Mouse (Mus musculus): ENCODE data around the gene Slc35g2. TPM values are rescaled to one million over a fixed set of nuclear protein-coding genes. Genes with fewer than 3 reads are reported as not detected.
A peak's percentile ranks its signal among the peaks of the same experiment; 100 is the strongest.

Slc35g2 gene
- polyA plus RNA-seq, 1 experiment from 2014 or later, result 3.2 TPM

DNA sequence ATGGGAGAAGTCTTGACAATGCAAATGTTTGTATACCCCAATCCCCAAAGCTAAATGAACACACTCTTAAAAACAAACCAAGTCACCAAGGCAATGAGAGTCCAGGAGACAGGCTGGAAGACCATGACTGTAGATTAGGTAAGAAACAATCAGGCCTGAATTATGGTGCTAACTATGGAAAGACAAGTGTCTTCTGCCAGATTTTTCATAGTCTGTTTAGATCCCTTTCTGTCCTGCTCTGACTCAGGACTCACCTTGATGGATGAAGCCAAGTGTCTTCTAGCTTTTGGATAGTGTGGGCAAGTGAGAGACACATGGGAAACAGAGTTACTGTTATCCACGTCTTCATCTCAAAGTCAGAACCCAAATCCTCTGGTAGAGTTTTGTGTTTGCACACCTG, 621 bp upstream of the Slc35g2 start:
- H3K27ac ChIP-seq (ENCODE audit: low read depth, low read length), result no peak overlapping the region
- no peaks in the 10 kb centered on the region for H3K9me3 ChIP-seq (ENCODE audit: control insufficient read depth)
- H3K36me3 ChIP-seq (ENCODE audit: control insufficient read depth, insufficient read depth), result no peaks in the 10 kb centered on the region
- H3K27me3 ChIP-seq (replicated peaks; ENCODE audit: control insufficient read depth, insufficient read depth, low read length), result no peaks in the 10 kb centered on the region
- TF ChIP-seq CTCF (IDR thresholded peaks at IDR 0.05; ENCODE audit: low read depth), result no peak
- 73% methylated on average over 1 of the region's 1 CpGs for WGBS
- no peaks in the 10 kb centered on the region for H3K4me1 ChIP-seq (replicated peaks; ENCODE audit: control insufficient read depth, insufficient read depth, low read length)
- H3K4me3 ChIP-seq (ENCODE audit: low read depth, low read length), result no peak overlapping the region
- no peak overlapping the region for H3K9ac ChIP-seq (ENCODE audit: low read depth, low read length)
- ATAC-seq, result no peak
- H3K4me2 ChIP-seq (replicated peaks; ENCODE audit: low read depth), result peak overlapping the region; percentile 99; the same call in 1 of the 2 replicates

DNA sequence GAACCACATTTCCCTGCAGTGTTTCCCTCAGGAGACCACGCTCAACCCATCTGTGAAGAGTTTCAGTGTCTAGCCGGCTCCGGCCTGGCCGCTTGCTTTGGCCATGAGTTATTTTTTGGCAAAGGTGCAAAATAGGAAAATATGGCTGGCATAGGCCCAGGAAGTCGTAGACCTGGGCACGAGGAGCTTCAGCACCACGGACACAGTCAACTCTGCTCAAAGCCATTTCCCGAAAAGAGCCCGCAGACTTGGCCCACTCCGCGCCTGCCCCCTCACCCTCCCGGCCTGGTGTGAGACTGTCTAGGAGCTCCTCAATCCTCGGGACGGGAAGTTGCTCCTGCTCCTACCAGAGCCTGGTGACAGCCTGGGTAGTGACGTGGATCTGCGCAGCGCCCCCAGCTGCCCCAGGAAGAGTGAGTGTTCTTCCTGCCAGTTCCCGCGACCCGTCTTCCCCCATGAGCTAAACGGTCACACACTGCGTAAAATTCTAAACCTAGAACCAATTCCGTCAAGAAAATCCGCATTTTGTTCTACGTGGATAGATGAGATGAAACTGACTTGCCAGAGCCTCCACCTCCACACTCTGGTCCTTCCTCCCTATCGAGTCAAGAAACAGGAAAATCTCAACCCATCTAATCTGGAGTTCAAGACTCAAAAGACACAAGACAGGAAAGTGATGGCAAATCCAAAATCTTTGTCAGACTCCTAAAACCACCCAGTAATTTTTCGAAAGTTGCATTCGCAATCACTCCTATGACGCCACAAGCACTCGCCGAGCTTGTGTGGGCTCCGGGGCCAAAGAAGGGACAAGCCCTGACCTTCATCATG, 878 bp downstream of the Slc35g2 start:
- Histone ChIP-seq H3K27me3 (replicated peaks; ENCODE audit: control insufficient read depth, insufficient read depth, low read length) (no peaks in the 10 kb centered on the region), H3K36me3 (ENCODE audit: control insufficient read depth, insufficient read depth) (no peaks in the 10 kb centered on the region), H3K4me3 (ENCODE audit: low read depth, low read length) (peak overlapping the region; percentile 69), H3K27ac (ENCODE audit: low read depth, low read length) (no peak overlapping the region), H3K4me2 (replicated peaks; ENCODE audit: low read depth) (peak overlapping the region; percentile 99), H3K9ac (ENCODE audit: low read depth, low read length) (peak overlapping the region; percentile 57), H3K4me1 (replicated peaks; ENCODE audit: control insufficient read depth, insufficient read depth, low read length) (no peaks in the 10 kb centered on the region), H3K9me3 (ENCODE audit: control insufficient read depth) (no peaks in the 10 kb centered on the region)
- 12% methylated on average over 32 of the region's 32 CpGs for WGBS
- TF ChIP-seq CTCF (IDR thresholded peaks at IDR 0.05; ENCODE audit: low read depth), result peak; percentile 53
- peak; percentile 43; the same call in 1 of the 2 replicates for ATAC-seq

- H3K4me1 ChIP-seq (replicated peaks; ENCODE audit: control insufficient read depth, insufficient read depth, low read length), result no peaks in the 10 kb centered on the region
- H3K4me2 ChIP-seq (replicated peaks; ENCODE audit: low read depth), result no peak overlapping the region
- H3K27ac ChIP-seq (ENCODE audit: low read depth, low read length), result no peak overlapping the region
- H3K4me3 ChIP-seq (ENCODE audit: low read depth, low read length), result no peak overlapping the region
- 81% methylated on average over 10 of the region's 10 CpGs for WGBS
- H3K27me3 ChIP-seq (replicated peaks; ENCODE audit: control insufficient read depth, insufficient read depth, low read length), result no peaks in the 10 kb centered on the region
- H3K9me3 ChIP-seq (ENCODE audit: control insufficient read depth), result no peaks in the 10 kb centered on the region
- no peaks in the 10 kb centered on the region for H3K36me3 ChIP-seq (ENCODE audit: control insufficient read depth, insufficient read depth)
- ATAC-seq, result no peak
- no peak for TF ChIP-seq CTCF (IDR thresholded peaks at IDR 0.05; ENCODE audit: low read depth)
- no peak overlapping the region for H3K9ac ChIP-seq (ENCODE audit: low read depth, low read length)
Observed at GRCm38 (mm10) chr9:100560251-100560890, 10.5 kb downstream of the Slc35g2 start.

DNA sequence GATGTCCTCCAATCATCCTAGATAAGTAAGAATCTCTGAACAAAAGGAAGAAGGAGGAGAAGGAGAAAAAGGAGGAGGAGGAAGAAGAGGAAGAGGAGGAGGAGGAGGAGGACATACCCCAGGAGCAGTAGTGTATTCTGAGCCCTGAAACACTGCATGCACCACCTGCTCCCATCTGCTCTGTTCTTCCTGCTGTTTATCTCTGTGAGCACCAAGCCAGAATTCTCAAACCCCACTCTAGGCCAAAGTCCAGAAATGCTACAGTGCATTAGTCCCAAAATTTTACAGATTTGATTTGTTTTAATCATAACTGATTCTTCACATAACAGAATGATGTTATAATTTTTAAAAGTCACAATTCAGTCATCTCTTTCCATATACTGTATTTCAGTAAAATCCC, 11.9 kb downstream of the Slc35g2 start:
- ATAC-seq, result no peak

DNA sequence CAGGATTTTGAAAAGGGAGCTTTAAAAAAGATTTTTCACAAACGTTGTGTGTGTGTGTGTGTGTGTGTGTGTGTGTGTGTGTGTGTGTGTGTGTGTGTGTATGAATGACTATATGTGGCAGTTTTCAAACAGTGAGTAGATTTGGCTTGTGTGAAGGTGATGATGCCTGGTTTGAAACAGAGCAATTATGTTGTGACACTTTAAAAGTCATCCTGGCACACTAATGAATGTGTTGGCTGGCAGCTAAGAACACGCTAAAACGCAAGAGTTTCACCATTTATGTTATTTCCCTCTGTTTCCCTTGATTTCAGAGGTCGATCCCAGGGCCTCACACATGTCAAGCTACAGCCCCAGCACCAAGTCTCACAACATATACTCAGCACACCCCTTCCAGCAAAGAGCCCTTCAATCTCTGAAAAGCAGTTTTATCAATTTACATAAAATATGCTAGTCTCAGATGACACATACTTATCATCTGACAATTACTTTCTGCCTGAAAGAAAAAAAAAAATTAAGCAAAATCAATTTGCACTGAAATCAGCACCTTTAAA, 12.8 kb downstream of the Slc35g2 start:
- no peak for TF ChIP-seq CTCF (IDR thresholded peaks at IDR 0.05; ENCODE audit: low read depth)
- Histone ChIP-seq H3K27ac (ENCODE audit: low read depth, low read length) (no peak overlapping the region), H3K9ac (ENCODE audit: low read depth, low read length) (no peak overlapping the region), H3K27me3 (replicated peaks; ENCODE audit: control insufficient read depth, insufficient read depth, low read length) (no peaks in the 10 kb centered on the region), H3K36me3 (ENCODE audit: control insufficient read depth, insufficient read depth) (no peaks in the 10 kb centered on the region), H3K4me3 (ENCODE audit: low read depth, low read length) (no peak overlapping the region), H3K9me3 (ENCODE audit: control insufficient read depth) (no peaks in the 10 kb centered on the region), H3K4me2 (replicated peaks; ENCODE audit: low read depth) (no peak overlapping the region), H3K4me1 (replicated peaks; ENCODE audit: control insufficient read depth, insufficient read depth, low read length) (no peaks in the 10 kb centered on the region)
- 80% methylated on average over 4 of the region's 4 CpGs for WGBS
- ATAC-seq, result no peak

More for the DNA sequence above, 11.9 kb downstream of the Slc35g2 start:
- Histone ChIP-seq H3K9me3 (ENCODE audit: control insufficient read depth) (no peaks in the 10 kb centered on the region), H3K4me3 (ENCODE audit: low read depth, low read length) (no peak overlapping the region), H3K27me3 (replicated peaks; ENCODE audit: control insufficient read depth, insufficient read depth, low read length) (no peaks in the 10 kb centered on the region), H3K4me1 (replicated peaks; ENCODE audit: control insufficient read depth, insufficient read depth, low read length) (no peaks in the 10 kb centered on the region), H3K4me2 (replicated peaks; ENCODE audit: low read depth) (no peak overlapping the region), H3K36me3 (ENCODE audit: control insufficient read depth, insufficient read depth) (no peaks in the 10 kb centered on the region), H3K9ac (ENCODE audit: low read depth, low read length) (no peak overlapping the region), H3K27ac (ENCODE audit: low read depth, low read length) (no peak overlapping the region)
- TF ChIP-seq CTCF (IDR thresholded peaks at IDR 0.05; ENCODE audit: low read depth), result no peak

- no peaks in the 10 kb centered on the region for H3K9me3 ChIP-seq (ENCODE audit: control insufficient read depth)
- H3K27ac ChIP-seq (ENCODE audit: low read depth, low read length), result no peak overlapping the region
- no peak overlapping the region for H3K9ac ChIP-seq (ENCODE audit: low read depth, low read length)
- H3K36me3 ChIP-seq (ENCODE audit: control insufficient read depth, insufficient read depth), result no peaks in the 10 kb centered on the region
- H3K4me2 ChIP-seq (replicated peaks; ENCODE audit: low read depth), result no peak overlapping the region
- no peak for ATAC-seq
- H3K27me3 ChIP-seq (replicated peaks; ENCODE audit: control insufficient read depth, insufficient read depth, low read length), result no peaks in the 10 kb centered on the region
- TF ChIP-seq CTCF (IDR thresholded peaks at IDR 0.05; ENCODE audit: low read depth), result no peak
- WGBS, result 48% methylated on average over 5 of the region's 5 CpGs
- no peak overlapping the region for H3K4me3 ChIP-seq (ENCODE audit: low read depth, low read length)
- H3K4me1 ChIP-seq (replicated peaks; ENCODE audit: control insufficient read depth, insufficient read depth, low read length), result no peaks in the 10 kb centered on the region
Observed at GRCm38 (mm10) chr9:100555686-100556085, 15.2 kb downstream of the Slc35g2 start.
